18 mouse cellular contexts compared by ENCODE assay signal in the genomic region with DNA sequence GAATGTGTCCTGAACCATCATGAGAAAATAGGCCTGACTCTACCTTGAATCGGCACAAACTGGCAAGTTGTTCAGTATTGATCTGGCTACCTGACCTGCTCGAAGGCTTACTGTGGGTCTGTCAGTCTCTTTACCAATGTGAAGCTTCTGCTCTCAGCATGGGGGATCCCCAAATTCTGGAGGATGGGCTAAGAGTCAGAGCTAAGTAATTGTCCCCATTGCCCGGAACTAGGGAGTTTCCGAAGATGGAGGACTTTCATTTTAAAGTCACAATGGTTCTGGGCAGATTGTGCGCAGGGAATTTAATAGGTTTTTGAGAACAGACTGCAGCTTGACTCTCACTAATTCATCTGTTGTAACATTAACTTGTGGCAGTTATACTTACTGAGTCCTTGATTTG. TPM values are rescaled to one million over a fixed set of nuclear protein-coding genes. Genes with fewer than 3 reads are reported as not detected.
A peak's percentile ranks its signal among the peaks of the same experiment; 100 is the strongest.
DNase-seq lines count a peak whose midpoint lies in the region; ATAC-seq and TF ChIP-seq lines count a peak whose summit lies in the region.
"Had no signal": no experiment of that assay in that cellular context is flagged by ENCODE, and none has a peak within 500 bp of the region (broad histone marks: within the 10 kb centered on the region; RNA-seq: fewer than 3 reads in every experiment).

No protein-coding gene starts in this region.

- no peak overlapping the region for H3K9ac ChIP-seq in lung, embryonic 14.5 days
- no peak overlapping the region for H3K9ac ChIP-seq in lung, postnatal 0 days (replicated peaks; ENCODE audit: low read depth)
- no peak overlapping the region for H3K9ac ChIP-seq in stomach, postnatal 0 days (ENCODE audit: low read length)
- H3K9ac ChIP-seq: midbrain, embryonic 12.5 days had no signal

- TF ChIP-seq POLR2A in thymus, adult 2 months (IDR thresholded peaks at IDR 0.05; ENCODE audit: control insufficient read depth, extremely low read depth, insufficient read depth, low read length, poor library complexity) = no peak

- no peaks in the 10 kb centered on the region for H3K9me3 ChIP-seq in lung, embryonic 14.5 days (ENCODE audit: low read depth, low read length)
- no peaks in the 10 kb centered on the region for H3K9me3 ChIP-seq in lung, postnatal 0 days (ENCODE audit: low read length)
- H3K9me3 ChIP-seq in stomach, postnatal 0 days (ENCODE audit: control insufficient read depth, low read length) = no peaks in the 10 kb centered on the region
- H3K9me3 ChIP-seq: heart, embryonic 10.5 days; hindbrain, embryonic 10.5 days; midbrain, embryonic 12.5 days had no signal

- H3K4me2 ChIP-seq in lung, embryonic 14.5 days = no peak overlapping the region
- no peak overlapping the region for H3K4me2 ChIP-seq in lung, postnatal 0 days (replicated peaks; ENCODE audit: low read depth, low read length)
- H3K4me2 ChIP-seq in stomach, postnatal 0 days (replicated peaks; ENCODE audit: low read depth) = no peak overlapping the region
- H3K4me2 ChIP-seq: midbrain, embryonic 12.5 days had no signal

- peak; percentile 2; the same call in 1 of the 2 replicates for ATAC-seq in lung, embryonic 14.5 days (ENCODE audit: insufficient read depth)
- ATAC-seq in lung, postnatal 0 days = no peak
- ATAC-seq in CD4-positive, CD25-positive, alpha-beta regulatory T cell, adult 4 months = peak; percentile 66
- ATAC-seq in inflammation-experienced regulatory T-cells, adult 6 months = peak; percentile 60
- no peak for ATAC-seq in stomach, postnatal 0 days (ENCODE audit: low FRiP score, low TSS enrichment)
- ATAC-seq: forebrain, embryonic 14.5 days; hindbrain, postnatal 0 days had no signal

- no peak for DNase-seq in lung, embryonic 14.5 days
- no peak for DNase-seq in lung, postnatal 0 days (ENCODE audit: low spot score)
- no peak for DNase-seq in stomach, postnatal 0 days (ENCODE audit: low spot score)
- DNase-seq in thymus, adult 2 months = no peak
- no peak for DNase-seq in right cerebral cortex, postnatal 10 days (ENCODE audit: low spot score in 2 of 2)
- DNase-seq: cerebellum, adult 2 months; gastrocnemius, postnatal 36 days; kidney, postnatal 10 days had no signal

- TF ChIP-seq EP300 in lung, postnatal 0 days (IDR thresholded peaks at IDR 0.05) = no peak
- TF ChIP-seq EP300 in stomach, postnatal 0 days (optimal IDR thresholded peaks at IDR 0.05) = no peak

- 87% methylated on average over 5 of the region's 5 CpGs for WGBS in lung, embryonic 14.5 days
- WGBS in lung, postnatal 0 days = 83% methylated on average over 5 of the region's 5 CpGs
- 64% methylated on average over 5 of the region's 5 CpGs for WGBS in stomach, postnatal 0 days
- WGBS in thymus, adult 2 months = 92% methylated on average over 5 of the region's 5 CpGs

- H3K4me1 ChIP-seq in lung, embryonic 14.5 days (ENCODE audit: insufficient read depth) = peaks cover 5% of the 10 kb centered on the region; the same call in 1 of the 2 replicates
- no peaks in the 10 kb centered on the region for H3K4me1 ChIP-seq in lung, postnatal 0 days (ENCODE audit: insufficient read depth, low read depth, low read length)
- no peaks in the 10 kb centered on the region for H3K4me1 ChIP-seq in stomach, postnatal 0 days (replicated peaks; ENCODE audit: control insufficient read depth, insufficient read depth)
- H3K4me1 ChIP-seq in thymus, adult 2 months (replicated peaks; ENCODE audit: control insufficient read depth, insufficient read depth, low read length) = peaks cover 10% of the 10 kb centered on the region
- H3K4me1 ChIP-seq: midbrain, embryonic 12.5 days had no signal

- peak overlapping the region; percentile 80 for H3K27ac ChIP-seq in lung, embryonic 14.5 days (ENCODE audit: low read depth)
- H3K27ac ChIP-seq in lung, postnatal 0 days (ENCODE audit: low read length) = no peak overlapping the region
- peak overlapping the region; percentile 73 for H3K27ac ChIP-seq in stomach, postnatal 0 days (replicated peaks)
- no peak overlapping the region for H3K27ac ChIP-seq in thymus, adult 2 months (ENCODE audit: control insufficient read depth, insufficient read depth, low read length)
- H3K27ac ChIP-seq: heart, embryonic 10.5 days; hindbrain, embryonic 10.5 days; hindbrain, postnatal 0 days; layer of hippocampus, adult 2 months; macrophage; midbrain, embryonic 12.5 days had no signal

- H3K4me3 ChIP-seq in lung, embryonic 14.5 days (ENCODE audit: low read depth, low read length) = no peak overlapping the region
- H3K4me3 ChIP-seq in lung, postnatal 0 days (ENCODE audit: low read depth, low read length) = no peak overlapping the region
- no peak overlapping the region for H3K4me3 ChIP-seq in stomach, postnatal 0 days (ENCODE audit: low read depth, low read length)
- no peak overlapping the region for H3K4me3 ChIP-seq in thymus, adult 2 months (ENCODE audit: control insufficient read depth, insufficient read depth, low read length)
- H3K4me3 ChIP-seq: erythroblast, embryonic 14.5 days; heart, embryonic 10.5 days; hindbrain, embryonic 10.5 days; layer of hippocampus, adult 2 months; midbrain, embryonic 12.5 days had no signal

- no peaks in the 10 kb centered on the region for H3K27me3 ChIP-seq in lung, embryonic 14.5 days (ENCODE audit: insufficient read depth, low read length)
- no peaks in the 10 kb centered on the region for H3K27me3 ChIP-seq in lung, postnatal 0 days (replicated peaks; ENCODE audit: insufficient read depth, low read length)
- H3K27me3 ChIP-seq in stomach, postnatal 0 days (ENCODE audit: control insufficient read depth, insufficient read depth, low read length) = no peaks in the 10 kb centered on the region
- no peaks in the 10 kb centered on the region for H3K27me3 ChIP-seq in thymus, adult 2 months (ENCODE audit: control insufficient read depth, insufficient read depth, low read length)
- H3K27me3 ChIP-seq: midbrain, embryonic 12.5 days had no signal

- TF ChIP-seq CTCF in lung, embryonic 14.5 days (IDR thresholded peaks at IDR 0.05; ENCODE audit: low read depth) = no peak
- no peak for TF ChIP-seq CTCF in lung, postnatal 0 days (IDR thresholded peaks at IDR 0.05)
- TF ChIP-seq CTCF in stomach, postnatal 0 days (IDR thresholded peaks at IDR 0.05; ENCODE audit: low read depth) = no peak
- TF ChIP-seq CTCF in thymus, adult 2 months (IDR thresholded peaks at IDR 0.05; ENCODE audit: borderline replicate concordance, control insufficient read depth, extremely low read depth, insufficient read depth, low read length, poor library complexity) = no peak

- no peaks in the 10 kb centered on the region for H3K36me3 ChIP-seq in lung, embryonic 14.5 days (ENCODE audit: insufficient read depth)
- no peaks in the 10 kb centered on the region for H3K36me3 ChIP-seq in lung, postnatal 0 days (ENCODE audit: insufficient read depth, low read length)
- no peaks in the 10 kb centered on the region for H3K36me3 ChIP-seq in stomach, postnatal 0 days (ENCODE audit: control insufficient read depth, insufficient read depth, low read length)
- H3K36me3 ChIP-seq in thymus, adult 2 months (ENCODE audit: control insufficient read depth, insufficient read depth, low read length) = no peaks in the 10 kb centered on the region
- H3K36me3 ChIP-seq: heart, embryonic 10.5 days; hindbrain, embryonic 10.5 days; midbrain, embryonic 12.5 days had no signal

RNA-seq across cellular contexts. Expression of gene Synpo2, which starts 56.9 kb away (rescaled TPM):
- 13.2 TPM in 2 replicates for polyA plus RNA-seq in lung, embryonic 14.5 days (2014; fragmentation: Nextera tagmentation; extraction: Ambion mirVana)
- 2.2 and 2.4 TPM in 2 replicates for polyA plus RNA-seq in lung, postnatal 0 days (2015; fragmentation: Nextera tagmentation; extraction: Ambion mirVana)
- polyA plus RNA-seq in CD4-positive, CD25-positive, alpha-beta regulatory T cell, adult 4 months (2017; shearing (Covaris generic)) = under 1 TPM in 1 of 2 experiments, not detected in 1; 0.05 TPM
- polyA plus RNA-seq in inflammation-experienced regulatory T-cells, adult 6 months (2017; shearing (Covaris generic)) = not detected
- 19.9 and 20.7 TPM in 2 replicates for polyA plus RNA-seq in stomach, postnatal 0 days (2015; fragmentation: Nextera tagmentation; extraction: Ambion mirVana)
- 6.7 and 8.7 TPM in 2 replicates for polyA plus RNA-seq in thymus, adult 2 months (2012; rRNA removed)
- polyA plus RNA-seq: erythroblast, embryonic 14.5 days had no signal

Comparison
In these comparisons a context has a peak if more than half of its experiments do, and no peak if none do; other contexts are left out.
1. ATAC-seq: peak in lung, embryonic 14.5 days (single experiment), CD4-positive, CD25-positive, alpha-beta regulatory T cell, adult 4 months (single experiment) and inflammation-experienced regulatory T-cells, adult 6 months (single experiment); none in lung, postnatal 0 days (single experiment) and stomach, postnatal 0 days (single experiment).
2. H3K27ac ChIP-seq: peak in lung, embryonic 14.5 days (single experiment) and stomach, postnatal 0 days (single experiment); none in lung, postnatal 0 days (single experiment) and thymus, adult 2 months (single experiment).